In the genomic region with DNA sequence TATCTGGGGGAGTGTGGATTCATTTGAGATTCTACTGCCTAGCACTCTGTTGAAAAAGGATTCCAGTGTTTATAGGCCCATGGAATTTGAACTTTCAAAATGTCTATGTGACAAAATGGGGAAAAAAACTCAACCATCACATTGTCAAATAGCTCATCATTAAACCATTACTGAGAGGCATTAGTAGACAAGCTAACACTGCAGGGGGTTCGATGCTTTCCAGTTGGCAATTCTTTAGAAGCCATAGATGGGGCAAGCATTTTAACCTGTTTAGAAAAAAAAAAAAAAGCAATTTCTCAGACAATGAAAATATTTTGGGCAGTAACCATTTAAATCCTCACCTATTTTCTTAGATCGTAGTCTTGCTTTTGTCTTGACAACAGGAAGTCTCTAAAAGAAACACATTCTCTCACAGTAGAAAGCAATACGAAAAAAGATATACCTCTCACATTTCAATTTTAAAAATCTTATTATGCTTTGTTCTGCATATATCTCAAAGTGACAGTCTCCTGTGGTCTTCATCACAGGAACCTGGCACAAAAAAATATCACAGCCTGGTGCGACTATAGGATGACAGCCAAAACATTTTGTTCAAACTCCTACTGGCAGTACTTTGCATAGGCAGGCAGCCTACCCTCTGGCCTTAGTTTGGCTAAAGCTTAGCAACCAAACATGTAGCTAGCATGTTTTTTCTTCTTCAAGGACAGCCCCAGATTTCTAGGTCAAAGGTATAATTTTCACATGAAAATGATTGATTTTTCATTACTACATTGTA, we compare ENCODE assay signal across 17 mouse cellular contexts.
"Had no signal": no experiment of that assay in that cellular context is flagged by ENCODE, and none has a peak within 500 bp of the region (broad histone marks: within the 10 kb centered on the region; RNA-seq: fewer than 3 reads in every experiment).

No protein-coding gene starts in this region.

- DNase-seq: kidney, adult 8-10 months; kidney, postnatal 10 days; kidney, postnatal 36 days; layer of hippocampus, adult 9-11 months; liver, postnatal 0 days; lung, embryonic 14.5 days; thymus, adult 18-20 months; thymus, postnatal 36 days had no signal

- H3K4me2 ChIP-seq: kidney, embryonic 15.5 days; limb, embryonic 12.5 days; limb, embryonic 15.5 days; liver, embryonic 11.5 days; lung, embryonic 14.5 days; midbrain, embryonic 12.5 days had no signal

- H3K27me3 ChIP-seq: kidney, embryonic 15.5 days; limb, embryonic 12.5 days; limb, embryonic 15.5 days; midbrain, embryonic 12.5 days had no signal

- ATAC-seq: liver, postnatal 0 days; lung, postnatal 0 days; midbrain, embryonic 16.5 days had no signal

- H3K27ac ChIP-seq: kidney, embryonic 15.5 days; limb, embryonic 12.5 days; limb, embryonic 15.5 days; liver, embryonic 14.5 days; macrophage; midbrain, embryonic 12.5 days had no signal

- H3K4me3 ChIP-seq: kidney, embryonic 15.5 days; limb, embryonic 12.5 days; limb, embryonic 15.5 days; midbrain, embryonic 12.5 days had no signal

- H3K4me1 ChIP-seq: kidney, embryonic 15.5 days; limb, embryonic 12.5 days; limb, embryonic 15.5 days; midbrain, embryonic 12.5 days had no signal

- H3K9ac ChIP-seq: kidney, embryonic 15.5 days; limb, embryonic 12.5 days; limb, embryonic 15.5 days; liver, embryonic 14.5 days; liver, postnatal 0 days; lung, embryonic 14.5 days; midbrain, embryonic 12.5 days had no signal

- H3K36me3 ChIP-seq: kidney, embryonic 15.5 days; limb, embryonic 12.5 days; limb, embryonic 15.5 days; midbrain, embryonic 12.5 days had no signal

- H3K9me3 ChIP-seq: kidney, embryonic 15.5 days; limb, embryonic 12.5 days; limb, embryonic 15.5 days; midbrain, embryonic 12.5 days had no signal
